In the genomic region with DNA sequence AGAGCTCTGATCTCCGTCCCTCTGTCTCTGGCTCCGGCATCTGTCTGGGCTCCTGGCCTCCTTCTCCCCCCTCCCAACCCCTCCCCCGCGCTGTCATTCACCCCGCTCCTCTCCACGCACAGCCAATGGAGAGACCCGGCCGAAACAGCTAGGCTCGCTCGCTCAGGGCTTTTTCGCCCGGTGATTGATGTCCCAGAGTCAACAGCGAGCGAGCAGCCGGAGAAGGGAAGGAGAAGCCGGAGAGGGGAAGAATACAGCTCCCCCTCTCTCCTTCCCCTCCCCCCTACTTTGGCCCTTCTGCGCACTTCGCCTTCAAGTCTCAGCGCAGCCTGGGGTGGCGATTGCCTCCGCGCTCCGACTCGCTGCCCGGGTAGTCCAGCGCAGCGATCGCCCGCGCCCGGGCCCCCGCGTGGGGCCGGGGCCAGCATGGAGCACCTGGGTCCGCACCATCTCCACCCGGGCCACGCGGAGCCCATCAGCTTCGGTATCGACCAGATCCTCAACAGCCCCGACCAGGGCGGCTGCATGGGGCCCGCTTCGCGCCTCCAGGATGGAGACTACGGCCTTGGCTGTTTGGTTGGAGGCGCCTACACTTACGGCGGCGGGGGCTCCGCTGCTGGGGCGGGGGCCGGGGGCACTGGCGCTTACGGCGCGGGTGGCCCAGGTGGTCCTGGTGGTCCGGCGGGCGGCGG, we compare ENCODE assay signal across 11 mouse cellular contexts. TPM values are rescaled to one million over a fixed set of nuclear protein-coding genes. Genes with fewer than 3 reads are reported as not detected.
DNase-seq lines count a peak whose midpoint lies in the region; ATAC-seq and TF ChIP-seq lines count a peak whose summit lies in the region.
"Had no signal": no experiment of that assay in that cellular context is flagged by ENCODE, and none has a peak within 500 bp of the region (broad histone marks: within the 10 kb centered on the region; RNA-seq: fewer than 3 reads in every experiment).

A gene (plus strand): TSS at position 191 of the 692 bp plus-strand sequence.

- ATAC-seq in kidney, embryonic 16.5 days (ENCODE audit: low FRiP score, low TSS enrichment) = no peak
- 0 out of 2 replicates have a peak, but pooled peaks have one; percentile 22 for ATAC-seq in embryonic facial prominence, embryonic 11.5 days (replicated peaks; ENCODE audit: insufficient number of reproducible peaks, low FRiP score, low TSS enrichment, low read depth)
- ATAC-seq in hindbrain, postnatal 0 days = no peak; the same call in 1 of the 2 replicates
- peak; percentile 77 for ATAC-seq in neural tube, embryonic 11.5 days (ENCODE audit: insufficient read depth, low FRiP score, low TSS enrichment)
- ATAC-seq: inflammation-experienced regulatory T-cells, adult 6 months had no signal

- peak within 1 kb of the TSS; percentile 27 for H3K4me3 ChIP-seq in kidney, embryonic 16.5 days (ENCODE audit: low read length)
- H3K4me3 ChIP-seq in embryonic facial prominence, embryonic 11.5 days (ENCODE audit: low read depth, low read length) = peak within 1 kb of the TSS; percentile 24
- H3K4me3 ChIP-seq in hindbrain, postnatal 0 days (ENCODE audit: low read length) = peak within 1 kb of the TSS; percentile 21
- peak within 1 kb of the TSS; percentile 24 for H3K4me3 ChIP-seq in neural tube, embryonic 11.5 days (ENCODE audit: low read depth, low read length)

- peaks cover 6% of the 10 kb centered on the region for H3K4me1 ChIP-seq in kidney, embryonic 16.5 days (ENCODE audit: insufficient read depth, low read length)
- peaks cover 6% of the 10 kb centered on the region for H3K4me1 ChIP-seq in embryonic facial prominence, embryonic 11.5 days (ENCODE audit: control insufficient read depth, insufficient read depth, low read length)
- H3K4me1 ChIP-seq in hindbrain, postnatal 0 days (ENCODE audit: insufficient read depth, low read length) = peaks cover 4% of the 10 kb centered on the region; the same call in 1 of the 2 replicates
- H3K4me1 ChIP-seq in neural tube, embryonic 11.5 days (ENCODE audit: control insufficient read depth, insufficient read depth, low read length) = peaks cover 12% of the 10 kb centered on the region

- H3K4me2 ChIP-seq in kidney, embryonic 16.5 days (replicated peaks; ENCODE audit: low read depth, low read length) = peak within 1 kb of the TSS; percentile 45
- H3K4me2 ChIP-seq in embryonic facial prominence, embryonic 11.5 days (ENCODE audit: low read depth, low read length) = peak within 1 kb of the TSS; percentile 41
- peak within 1 kb of the TSS; percentile 46 for H3K4me2 ChIP-seq in hindbrain, postnatal 0 days (ENCODE audit: low read depth, low read length)
- peak within 1 kb of the TSS; percentile 41 for H3K4me2 ChIP-seq in neural tube, embryonic 11.5 days (ENCODE audit: low read depth)

- no peak for DNase-seq in kidney, adult 8-10 months
- DNase-seq in embryonic facial prominence, embryonic 11.5 days (ENCODE audit: low spot score) = peak; percentile 61
- DNase-seq in hindbrain, postnatal 0 days (ENCODE audit: low spot score) = no peak
- peak; percentile 81 for DNase-seq in neural tube, embryonic 11.5 days (ENCODE audit: low spot score)
- no peak for DNase-seq in left cerebral cortex, adult 9 months (ENCODE audit: low spot score in 2 of 2)
- DNase-seq in thymus, adult 18-20 months = no peak
- no peak for DNase-seq in layer of hippocampus, adult 8-10 months (ENCODE audit: low spot score in 2 of 2)

- peaks cover 99% of the 10 kb centered on the region for H3K27me3 ChIP-seq in kidney, embryonic 16.5 days (ENCODE audit: insufficient read depth, low read length)
- H3K27me3 ChIP-seq in embryonic facial prominence, embryonic 11.5 days (ENCODE audit: control insufficient read depth, insufficient read depth, low read length) = peaks cover 87% of the 10 kb centered on the region
- H3K27me3 ChIP-seq in hindbrain, postnatal 0 days (ENCODE audit: insufficient read depth, low read length) = peaks cover 89% of the 10 kb centered on the region
- peaks cover 99% of the 10 kb centered on the region for H3K27me3 ChIP-seq in neural tube, embryonic 11.5 days (ENCODE audit: control insufficient read depth, insufficient read depth, low read length)

- under 1% methylated on average over 54 of the region's 61 CpGs for WGBS in kidney, embryonic 16.5 days
- under 1% methylated on average over 59 of the region's 61 CpGs for WGBS in embryonic facial prominence, embryonic 11.5 days
- under 1% methylated on average over 60 of the region's 61 CpGs for WGBS in hindbrain, postnatal 0 days
- WGBS in neural tube, embryonic 11.5 days = under 1% methylated on average over 56 of the region's 61 CpGs

- H3K27ac ChIP-seq in kidney, embryonic 16.5 days (ENCODE audit: low read length) = no peak within 1 kb of the TSS
- no peak within 1 kb of the TSS for H3K27ac ChIP-seq in embryonic facial prominence, embryonic 11.5 days (replicated peaks; ENCODE audit: low read depth, low read length)
- no peak within 1 kb of the TSS for H3K27ac ChIP-seq in hindbrain, postnatal 0 days
- no peak within 1 kb of the TSS for H3K27ac ChIP-seq in neural tube, embryonic 11.5 days (ENCODE audit: low read depth, low read length)

- no peak for TF ChIP-seq CTCF in hindbrain, postnatal 0 days (IDR thresholded peaks at IDR 0.05; ENCODE audit: low read depth)

- H3K9ac ChIP-seq in kidney, embryonic 16.5 days (replicated peaks; ENCODE audit: low read length) = no peak within 1 kb of the TSS
- peak within 1 kb of the TSS; percentile 29; the same call in 1 of the 2 replicates for H3K9ac ChIP-seq in embryonic facial prominence, embryonic 11.5 days (replicated peaks; ENCODE audit: low read length)
- H3K9ac ChIP-seq in hindbrain, postnatal 0 days (replicated peaks; ENCODE audit: low read length) = no peak within 1 kb of the TSS
- H3K9ac ChIP-seq in neural tube, embryonic 11.5 days (ENCODE audit: low read length) = no peak within 1 kb of the TSS; the same call in 1 of the 2 replicates

- no peaks in the 10 kb centered on the region for H3K9me3 ChIP-seq in kidney, embryonic 16.5 days (ENCODE audit: low read length)
- H3K9me3 ChIP-seq in embryonic facial prominence, embryonic 11.5 days (replicated peaks; ENCODE audit: control insufficient read depth, low read length) = no peaks in the 10 kb centered on the region
- H3K9me3 ChIP-seq in hindbrain, postnatal 0 days (ENCODE audit: low read length) = no peaks in the 10 kb centered on the region
- no peaks in the 10 kb centered on the region; the same call in 1 of the 2 replicates for H3K9me3 ChIP-seq in neural tube, embryonic 11.5 days (ENCODE audit: control insufficient read depth, low read length)

- no peaks in the 10 kb centered on the region for H3K36me3 ChIP-seq in kidney, embryonic 16.5 days (ENCODE audit: insufficient read depth, low read length)
- H3K36me3 ChIP-seq in embryonic facial prominence, embryonic 11.5 days (replicated peaks; ENCODE audit: control insufficient read depth, insufficient read depth, low read depth, low read length) = no peaks in the 10 kb centered on the region
- no peaks in the 10 kb centered on the region for H3K36me3 ChIP-seq in hindbrain, postnatal 0 days (ENCODE audit: insufficient read depth, low read length)
- no peaks in the 10 kb centered on the region for H3K36me3 ChIP-seq in neural tube, embryonic 11.5 days (ENCODE audit: control insufficient read depth, insufficient read depth, low read length)

RNA-seq across cellular contexts. Expression of the gene that starts here (rescaled TPM):
- polyA plus RNA-seq in kidney, embryonic 16.5 days (2015; fragmentation: Nextera tagmentation; extraction: Ambion mirVana) = not detected in 2 replicates
- 1.8 and 2.0 TPM in 2 replicates for polyA plus RNA-seq in embryonic facial prominence, embryonic 11.5 days (2014; fragmentation: Nextera tagmentation; extraction: Ambion mirVana)
- 0.61 and 1.2 TPM in 2 replicates for total RNA-seq in hindbrain, postnatal 0 days (2014; rRNA removed)
- polyA plus RNA-seq in hindbrain, postnatal 0 days (2015; fragmentation: Nextera tagmentation; extraction: Ambion mirVana) = 0.61 and 0.93 TPM in 2 replicates
- polyA plus RNA-seq in neural tube, embryonic 11.5 days (2014; fragmentation: Nextera tagmentation; extraction: Ambion mirVana) = 0.29 and 0.72 TPM in 2 replicates
- total RNA-seq in layer of hippocampus, adult 8-10 months (2022) = not detected
- total RNA-seq: MEL; neutrophil, adult 5-6 weeks had no signal
- polyA plus RNA-seq: inflammation-experienced regulatory T-cells, adult 6 months had no signal

Comparison
In these comparisons a context has a peak if more than half of its experiments do, and no peak if none do; other contexts are left out.
1. Peak in DNase-seq, ATAC-seq, H3K4me3 ChIP-seq and H3K4me2 ChIP-seq in neural tube, embryonic 11.5 days; RNA of the gene not detected or under 1 TPM.